Mouse (Mus musculus): ENCODE data around the gene Gm6904. TPM values are rescaled to one million over a fixed set of nuclear protein-coding genes. Genes with fewer than 3 reads are reported as not detected.

Gene Gm6904
- polyA plus RNA-seq, 1 experiment, result not detected

GRCm38 (mm10) chr14:59232003-59232402 is 28.0 kb downstream of the Gm6904 start:
- TF ChIP-seq POLR2A (IDR thresholded peaks at IDR 0.05; ENCODE audit: insufficient read depth, low read length) (no peak), CTCF (IDR thresholded peaks at IDR 0.05; ENCODE audit: low read depth, low read length) (peak; percentile 42), EP300 (IDR thresholded peaks at IDR 0.05; ENCODE audit: insufficient read depth, low read depth, low read length) (no peak)
- no peaks in the 10 kb centered on the region for H3K9me3 ChIP-seq (replicated peaks; ENCODE audit: control insufficient read depth, insufficient read depth, low read length, poor library complexity, severe bottlenecking)
- no peaks in the 10 kb centered on the region for H3K27me3 ChIP-seq (ENCODE audit: control insufficient read depth, insufficient read depth, low read length, poor library complexity, severe bottlenecking)
- H3K4me1 ChIP-seq (ENCODE audit: control insufficient read depth, insufficient read depth, low read length), result no peaks in the 10 kb centered on the region
- peaks cover 45% of the 10 kb centered on the region for H3K36me3 ChIP-seq (ENCODE audit: control insufficient read depth, insufficient read depth, low read length, poor library complexity, severe bottlenecking)
- H3K27ac ChIP-seq (ENCODE audit: insufficient read depth, low read length), result no peak overlapping the region
- no peak overlapping the region for H3K9ac ChIP-seq (ENCODE audit: low read depth, poor library complexity, severe bottlenecking)
- H3K4me3 ChIP-seq (ENCODE audit: low read depth, low read length), result no peak overlapping the region

- H3K27me3 ChIP-seq (ENCODE audit: control insufficient read depth, insufficient read depth, low read length, poor library complexity, severe bottlenecking), result no peaks in the 10 kb centered on the region
- H3K4me3 ChIP-seq (ENCODE audit: low read depth, low read length), result no peak overlapping the region
- TF ChIP-seq CTCF (IDR thresholded peaks at IDR 0.05; ENCODE audit: low read depth, low read length) (no peak), EP300 (IDR thresholded peaks at IDR 0.05; ENCODE audit: insufficient read depth, low read depth, low read length) (no peak), POLR2A (IDR thresholded peaks at IDR 0.05; ENCODE audit: insufficient read depth, low read length) (no peak)
- peaks cover 53% of the 10 kb centered on the region for H3K36me3 ChIP-seq (ENCODE audit: control insufficient read depth, insufficient read depth, low read length, poor library complexity, severe bottlenecking)
- no peaks in the 10 kb centered on the region for H3K4me1 ChIP-seq (ENCODE audit: control insufficient read depth, insufficient read depth, low read length)
- H3K9ac ChIP-seq (ENCODE audit: low read depth, poor library complexity, severe bottlenecking), result no peak overlapping the region
- no peak overlapping the region for H3K27ac ChIP-seq (ENCODE audit: insufficient read depth, low read length)
- H3K9me3 ChIP-seq (replicated peaks; ENCODE audit: control insufficient read depth, insufficient read depth, low read length, poor library complexity, severe bottlenecking), result no peaks in the 10 kb centered on the region
Observed at GRCm38 (mm10) chr14:59230331-59230966, 29.6 kb downstream of the Gm6904 start.

- no peak for TF ChIP-seq EP300 (IDR thresholded peaks at IDR 0.05; ENCODE audit: insufficient read depth, low read depth, low read length)
- Histone ChIP-seq H3K9ac (ENCODE audit: low read depth, poor library complexity, severe bottlenecking) (no peak overlapping the region), H3K4me3 (ENCODE audit: low read depth, low read length) (no peak overlapping the region), H3K36me3 (ENCODE audit: control insufficient read depth, insufficient read depth, low read length, poor library complexity, severe bottlenecking) (peaks cover 52% of the 10 kb centered on the region), H3K27me3 (ENCODE audit: control insufficient read depth, insufficient read depth, low read length, poor library complexity, severe bottlenecking) (no peaks in the 10 kb centered on the region), H3K9me3 (replicated peaks; ENCODE audit: control insufficient read depth, insufficient read depth, low read length, poor library complexity, severe bottlenecking) (no peaks in the 10 kb centered on the region), H3K4me1 (ENCODE audit: control insufficient read depth, insufficient read depth, low read length) (no peaks in the 10 kb centered on the region), H3K27ac (ENCODE audit: insufficient read depth, low read length) (no peak overlapping the region)
Observed at GRCm38 (mm10) chr14:59229822-59230221, 30.2 kb downstream of the Gm6904 start.

- Histone ChIP-seq H3K27ac (ENCODE audit: insufficient read depth, low read length) (no peak overlapping the region), H3K27me3 (ENCODE audit: control insufficient read depth, insufficient read depth, low read length, poor library complexity, severe bottlenecking) (no peaks in the 10 kb centered on the region)
- TF ChIP-seq EP300 (IDR thresholded peaks at IDR 0.05; ENCODE audit: insufficient read depth, low read depth, low read length), result no peak
- no peak for TF ChIP-seq CTCF (IDR thresholded peaks at IDR 0.05; ENCODE audit: low read depth, low read length)
- TF ChIP-seq POLR2A (IDR thresholded peaks at IDR 0.05; ENCODE audit: insufficient read depth, low read length), result no peak
Observed at GRCm38 (mm10) chr14:59226240-59226639, 33.8 kb downstream of the Gm6904 start.

GRCm38 (mm10) chr14:59219241-59219640 is 40.8 kb downstream of the Gm6904 start:
- Histone ChIP-seq H3K27ac (ENCODE audit: insufficient read depth, low read length) (no peak overlapping the region), H3K4me3 (ENCODE audit: low read depth, low read length) (no peak overlapping the region), H3K27me3 (ENCODE audit: control insufficient read depth, insufficient read depth, low read length, poor library complexity, severe bottlenecking) (no peaks in the 10 kb centered on the region), H3K36me3 (ENCODE audit: control insufficient read depth, insufficient read depth, low read length, poor library complexity, severe bottlenecking) (peaks cover 40% of the 10 kb centered on the region), H3K4me1 (ENCODE audit: control insufficient read depth, insufficient read depth, low read length) (no peaks in the 10 kb centered on the region), H3K9ac (ENCODE audit: low read depth, poor library complexity, severe bottlenecking) (no peak overlapping the region), H3K9me3 (replicated peaks; ENCODE audit: control insufficient read depth, insufficient read depth, low read length, poor library complexity, severe bottlenecking) (no peaks in the 10 kb centered on the region)
- TF ChIP-seq POLR2A (IDR thresholded peaks at IDR 0.05; ENCODE audit: insufficient read depth, low read length) (no peak), EP300 (IDR thresholded peaks at IDR 0.05; ENCODE audit: insufficient read depth, low read depth, low read length) (no peak), CTCF (IDR thresholded peaks at IDR 0.05; ENCODE audit: low read depth, low read length) (no peak)

More at GRCm38 (mm10) chr14:59226240-59226639, 33.8 kb downstream of the Gm6904 start:
- peaks cover 67% of the 10 kb centered on the region for H3K36me3 ChIP-seq (ENCODE audit: control insufficient read depth, insufficient read depth, low read length, poor library complexity, severe bottlenecking)
- H3K4me3 ChIP-seq (ENCODE audit: low read depth, low read length), result no peak overlapping the region
- H3K4me1 ChIP-seq (ENCODE audit: control insufficient read depth, insufficient read depth, low read length), result no peaks in the 10 kb centered on the region
- no peaks in the 10 kb centered on the region for H3K9me3 ChIP-seq (replicated peaks; ENCODE audit: control insufficient read depth, insufficient read depth, low read length, poor library complexity, severe bottlenecking)
- H3K9ac ChIP-seq (ENCODE audit: low read depth, poor library complexity, severe bottlenecking), result no peak overlapping the region

- H3K9me3 ChIP-seq (replicated peaks; ENCODE audit: control insufficient read depth, insufficient read depth, low read length, poor library complexity, severe bottlenecking), result no peaks in the 10 kb centered on the region
- no peak overlapping the region for H3K9ac ChIP-seq (ENCODE audit: low read depth, poor library complexity, severe bottlenecking)
- no peak overlapping the region for H3K27ac ChIP-seq (ENCODE audit: insufficient read depth, low read length)
- no peaks in the 10 kb centered on the region for H3K27me3 ChIP-seq (ENCODE audit: control insufficient read depth, insufficient read depth, low read length, poor library complexity, severe bottlenecking)
- H3K36me3 ChIP-seq (ENCODE audit: control insufficient read depth, insufficient read depth, low read length, poor library complexity, severe bottlenecking), result peaks cover 18% of the 10 kb centered on the region
- no peak overlapping the region for H3K4me3 ChIP-seq (ENCODE audit: low read depth, low read length)
- peaks cover 1% of the 10 kb centered on the region for H3K4me1 ChIP-seq (ENCODE audit: control insufficient read depth, insufficient read depth, low read length)
- TF ChIP-seq CTCF (IDR thresholded peaks at IDR 0.05; ENCODE audit: low read depth, low read length), result no peak
- no peak for TF ChIP-seq EP300 (IDR thresholded peaks at IDR 0.05; ENCODE audit: insufficient read depth, low read depth, low read length)
- no peak for TF ChIP-seq POLR2A (IDR thresholded peaks at IDR 0.05; ENCODE audit: insufficient read depth, low read length)
Observed at GRCm38 (mm10) chr14:59209816-59210215, 50.2 kb downstream of the Gm6904 start.

Measured in ES-Bruce4 (cell line).